Mouse (Mus musculus) forebrain, embryonic 13.5 days (tissue): ENCODE data around the gene BC005624. TPM values are rescaled to one million over a fixed set of nuclear protein-coding genes. Genes with fewer than 3 reads are reported as not detected.

Experiments used
- ATAC-seq: fragments of 200-750 bp; cut with Nextera tagmentation; 2 replicates; pipeline ENCODE4 v1.8.0; 2017
- H3K27ac ChIP-seq: fragments of 300-500 bp; sonication (generic); 2 replicates; pipeline ENCODE4 v1.5.1; 2015; ENCODE audit warnings: inconsistent platforms, mild to moderate bottlenecking, moderate library complexity
- H3K27me3 ChIP-seq: fragments of 300-500 bp; sonication (generic); 2 replicates; pipeline ENCODE4 v1.6.1; 2015; ENCODE audit warnings: mild to moderate bottlenecking, inconsistent platforms
- H3K36me3 ChIP-seq: fragments of 300-500 bp; sonication (generic); 2 replicates; pipeline ENCODE4 v1.6.1; 2015; ENCODE audit warnings: mild to moderate bottlenecking, inconsistent platforms; ENCODE audit not compliant: poor library complexity, severe bottlenecking
- H3K4me1 ChIP-seq: fragments of 300-500 bp; sonication (generic); 2 replicates; pipeline ENCODE4 v1.6.1; 2015; ENCODE audit warnings: inconsistent platforms
- H3K4me2 ChIP-seq: fragments of 300-500 bp; sonication (generic); 2 replicates; pipeline ENCODE4 v1.6.1; 2015; ENCODE audit warnings: inconsistent platforms, mild to moderate bottlenecking, moderate library complexity
- H3K4me3 ChIP-seq: fragments of 300-500 bp; sonication (generic); 2 replicates; pipeline ENCODE4 v1.5.1; 2015; ENCODE audit warnings: mild to moderate bottlenecking, inconsistent platforms
- H3K9ac ChIP-seq: fragments of 300-500 bp; sonication (generic); 2 replicates; pipeline ENCODE4 v1.6.1; 2015; ENCODE audit warnings: mild to moderate bottlenecking, inconsistent platforms
- H3K9me3 ChIP-seq: fragments of 300-500 bp; sonication (generic); replicated peaks from 2 replicates; pipeline ENCODE4 v1.6.1; 2016; ENCODE audit warnings: inconsistent platforms
- WGBS: fragments of 180-500 bp; shearing (Covaris S2); methylation state at CpG from one replicate; pipeline ENCODE4 v1.1.7; 2015; 5-methylcytosine and 5-hydroxymethylcytosine counted together
- polyA plus RNA-seq: library from polyadenylated mRNA; unstranded; fragments of >200 nt; fragmentation: Nextera tagmentation; extraction: Ambion mirVana; gene quantifications from 2 replicates; pipeline ENCODE4 v1.2.1, GENCODE M21; 2015

Gene BC005624
- polyA plus RNA-seq, 1 experiment from 2014 or later, result 75.7 TPM

DNA sequence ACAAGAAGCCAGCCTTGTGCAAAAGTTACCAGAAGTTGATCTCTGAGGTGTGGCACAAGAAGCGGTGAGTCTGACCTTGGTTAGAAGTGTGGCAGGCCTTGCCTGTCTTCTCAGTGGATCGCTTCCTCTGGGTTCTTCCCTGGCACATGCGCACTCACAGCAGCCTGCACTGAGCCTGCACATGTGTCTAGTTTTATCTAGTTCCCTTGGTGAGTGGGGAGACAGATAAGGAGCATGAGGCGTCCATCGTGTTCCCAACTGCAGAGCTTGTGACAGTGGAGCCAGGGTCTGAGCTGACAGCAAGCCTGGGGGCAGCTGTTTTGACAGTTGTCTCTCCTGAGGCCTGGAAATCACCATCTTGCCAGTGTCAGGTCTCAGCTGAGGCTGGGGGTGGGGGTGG is 24.4 kb upstream of the BC005624 start:
- no peak for ATAC-seq
- Histone ChIP-seq H3K4me3 (no peak overlapping the region), H3K9me3 (no peaks in the 10 kb centered on the region), H3K9ac (no peak overlapping the region), H3K27ac (no peak overlapping the region), H3K36me3 (peaks cover 80% of the 10 kb centered on the region), H3K4me2 (no peak overlapping the region), H3K4me1 (peaks cover 5% of the 10 kb centered on the region; the same call in 1 of the 2 replicates), H3K27me3 (no peaks in the 10 kb centered on the region)
- WGBS, result 93% methylated on average over 5 of the region's 5 CpGs

GRCm38 (mm10) chr2:31005453-31005852 is 23.5 kb upstream of the BC005624 start:
- no peak overlapping the region for H3K4me2 ChIP-seq
- no peaks in the 10 kb centered on the region for H3K27me3 ChIP-seq
- WGBS, result 76% methylated on average over 2 of the region's 2 CpGs
- ATAC-seq, result no peak
- H3K9ac ChIP-seq, result no peak overlapping the region
- no peaks in the 10 kb centered on the region for H3K9me3 ChIP-seq
- no peak overlapping the region for H3K4me3 ChIP-seq
- H3K27ac ChIP-seq, result no peak overlapping the region
- H3K36me3 ChIP-seq, result peaks cover 70% of the 10 kb centered on the region
- H3K4me1 ChIP-seq, result peaks cover 5% of the 10 kb centered on the region; the same call in 1 of the 2 replicates

DNA sequence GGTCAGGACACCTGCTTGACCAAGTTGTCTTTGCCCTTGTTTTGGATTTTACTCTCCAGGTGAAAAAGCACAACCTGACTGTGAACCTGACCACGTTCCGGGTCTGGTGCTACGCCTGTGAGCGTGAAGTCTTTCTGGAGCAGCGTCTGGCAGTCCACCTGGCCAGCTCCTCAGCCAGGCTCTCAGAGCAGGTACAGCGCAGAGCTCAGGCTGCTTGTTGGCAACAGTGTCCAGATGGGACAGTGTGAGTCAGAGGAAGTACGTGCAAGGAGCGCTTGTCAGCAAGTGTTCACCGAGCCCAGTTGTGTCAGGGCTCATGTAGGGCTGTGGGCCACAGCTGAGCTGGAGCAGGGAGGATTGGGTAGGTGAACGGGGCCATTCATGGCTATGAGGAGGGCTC is 20.9 kb upstream of the BC005624 start:
- 94% methylated on average over 10 of the region's 10 CpGs for WGBS
- no peak for ATAC-seq
- peaks cover 63% of the 10 kb centered on the region for H3K36me3 ChIP-seq

DNA sequence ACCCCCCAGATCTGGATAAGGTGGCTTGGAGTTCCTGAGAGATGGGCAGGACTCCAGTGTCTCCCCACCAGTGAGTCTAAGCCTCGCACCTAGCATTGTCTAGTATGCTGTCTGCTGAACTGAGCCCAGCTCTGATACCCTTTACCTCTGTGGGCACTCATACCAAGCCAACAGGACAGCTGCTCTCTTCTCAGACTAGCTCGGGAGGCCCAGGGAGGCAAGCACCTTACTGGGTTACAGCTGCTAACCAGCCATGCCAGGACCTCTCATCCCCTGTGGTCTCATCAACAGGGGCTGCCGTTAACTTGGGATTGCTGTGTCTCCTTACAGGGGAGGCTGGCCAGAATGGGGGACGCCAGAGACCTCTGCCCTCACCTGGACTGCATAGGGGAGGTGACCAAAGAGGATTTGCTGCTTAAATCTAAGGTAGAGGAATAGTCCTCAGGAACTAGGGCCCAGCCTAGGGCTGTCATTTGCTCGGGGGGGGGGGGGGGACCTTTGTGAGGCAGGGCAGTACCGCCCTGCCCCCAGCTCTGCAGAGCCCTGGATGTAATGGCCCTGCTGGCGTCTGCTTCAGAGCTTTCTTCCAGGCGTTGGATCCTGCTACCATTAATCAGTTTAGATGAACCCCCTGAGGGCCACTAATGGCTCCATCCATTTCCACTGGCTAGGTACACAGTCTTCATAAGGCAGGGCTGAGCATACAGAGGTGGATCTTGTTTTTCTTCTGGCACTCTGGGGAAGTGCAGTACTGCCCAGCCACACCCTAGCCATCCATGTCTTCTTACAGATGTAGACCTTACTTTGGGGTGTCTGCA is 16.7 kb upstream of the BC005624 start:
- no peak overlapping the region for H3K27ac ChIP-seq

More for the DNA sequence above, 20.9 kb upstream of the BC005624 start:
- Histone ChIP-seq H3K27ac (no peak overlapping the region), H3K4me1 (peaks cover 5% of the 10 kb centered on the region; the same call in 1 of the 2 replicates), H3K4me2 (no peak overlapping the region), H3K27me3 (no peaks in the 10 kb centered on the region), H3K9ac (no peak overlapping the region), H3K9me3 (no peaks in the 10 kb centered on the region), H3K4me3 (no peak overlapping the region)

DNA sequence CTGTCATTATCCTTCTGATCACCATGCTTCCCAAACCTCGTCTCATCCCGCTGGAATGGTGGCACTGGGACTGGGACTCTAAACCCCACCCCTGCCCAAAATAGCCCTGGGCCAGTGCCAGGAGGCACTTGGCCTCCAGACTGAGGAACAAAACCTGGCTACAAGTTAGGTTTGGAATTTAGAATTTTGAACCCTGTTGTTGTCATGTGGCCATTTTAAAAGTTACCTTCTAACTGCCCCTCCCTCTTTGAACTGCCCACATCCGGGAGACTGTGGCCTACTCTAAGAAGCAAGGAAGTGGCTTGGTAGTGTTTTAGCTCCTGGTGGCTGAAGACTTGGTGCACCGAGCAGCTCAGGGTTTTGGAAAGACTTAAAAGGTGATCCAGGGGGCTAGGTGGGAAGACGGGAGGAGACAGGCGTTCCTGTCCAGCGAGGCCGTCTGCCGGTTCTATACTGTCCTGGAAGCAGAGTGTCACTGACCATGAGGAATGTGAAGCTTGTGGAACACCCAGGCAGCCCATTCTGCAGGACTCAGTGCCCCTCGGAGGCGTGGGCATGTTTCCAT is 13.5 kb upstream of the BC005624 start:
- H3K36me3 ChIP-seq, result peaks cover 10% of the 10 kb centered on the region
- no peak for ATAC-seq
- no peaks in the 10 kb centered on the region for H3K9me3 ChIP-seq
- no peak overlapping the region for H3K27ac ChIP-seq
- H3K27me3 ChIP-seq, result no peaks in the 10 kb centered on the region
- no peaks in the 10 kb centered on the region for H3K4me1 ChIP-seq
- H3K4me3 ChIP-seq, result no peak overlapping the region
- no peak overlapping the region for H3K4me2 ChIP-seq
- 69% methylated on average over 11 of the region's 11 CpGs for WGBS
- no peak overlapping the region for H3K9ac ChIP-seq

More for the DNA sequence above, 16.7 kb upstream of the BC005624 start:
- H3K9me3 ChIP-seq, result no peaks in the 10 kb centered on the region
- ATAC-seq, result no peak
- H3K9ac ChIP-seq, result no peak overlapping the region
- peaks cover 30% of the 10 kb centered on the region for H3K36me3 ChIP-seq
- no peak overlapping the region for H3K4me2 ChIP-seq
- H3K4me3 ChIP-seq, result no peak overlapping the region
- H3K27me3 ChIP-seq, result no peaks in the 10 kb centered on the region
- WGBS, result 66% methylated on average over 8 of the region's 8 CpGs
- no peaks in the 10 kb centered on the region for H3K4me1 ChIP-seq

DNA sequence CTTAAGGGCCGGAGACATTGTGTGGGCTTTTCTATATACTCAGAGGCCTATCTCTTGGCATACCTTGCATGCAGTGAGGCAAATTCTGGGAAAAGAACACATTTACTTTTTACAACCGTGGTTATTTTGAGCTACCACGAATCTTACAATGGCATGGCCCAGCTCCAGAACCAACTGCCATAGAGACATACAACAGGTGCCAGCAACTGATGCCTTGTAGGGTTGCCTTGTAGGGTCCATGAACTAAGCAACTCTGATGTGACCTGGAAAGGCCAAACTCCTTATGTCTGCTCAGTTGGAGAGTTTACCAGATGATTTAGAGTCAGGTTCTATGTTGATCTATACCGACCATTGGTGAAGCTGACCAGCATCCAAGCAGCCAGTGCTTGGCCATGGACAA is 12.9 kb upstream of the BC005624 start:
- Histone ChIP-seq H3K27me3 (no peaks in the 10 kb centered on the region), H3K36me3 (peaks cover 7% of the 10 kb centered on the region), H3K27ac (no peak overlapping the region), H3K9ac (no peak overlapping the region), H3K9me3 (no peaks in the 10 kb centered on the region), H3K4me1 (no peaks in the 10 kb centered on the region), H3K4me3 (no peak overlapping the region), H3K4me2 (no peak overlapping the region)
- no peak for ATAC-seq
- 90% methylated on average over 4 of the region's 4 CpGs for WGBS

GRCm38 (mm10) chr2:30990221-30990620 is 8.2 kb upstream of the BC005624 start:
- no peak overlapping the region for H3K4me2 ChIP-seq
- 91% methylated on average over 9 of the region's 9 CpGs for WGBS
- 0 out of 2 replicates have a peak, but pooled peaks cover 3% of the 10 kb centered on the region for H3K36me3 ChIP-seq
- no peak overlapping the region for H3K9ac ChIP-seq
- H3K4me3 ChIP-seq, result no peak overlapping the region
- H3K27me3 ChIP-seq, result no peaks in the 10 kb centered on the region
- no peak overlapping the region for H3K27ac ChIP-seq
- no peaks in the 10 kb centered on the region for H3K9me3 ChIP-seq
- no peak for ATAC-seq
- peaks cover 3% of the 10 kb centered on the region for H3K4me1 ChIP-seq

GRCm38 (mm10) chr2:30985111-30986020 is 3.4 kb upstream of the BC005624 start:
- 0 out of 2 replicates have a peak, but pooled peaks cover 3% of the 10 kb centered on the region for H3K36me3 ChIP-seq
- ATAC-seq, result no peak
- WGBS, result 27% methylated on average over 17 of the region's 17 CpGs
- no peak overlapping the region for H3K4me3 ChIP-seq
- no peak overlapping the region for H3K27ac ChIP-seq
- H3K4me2 ChIP-seq, result no peak overlapping the region
- H3K27me3 ChIP-seq, result no peaks in the 10 kb centered on the region
- peaks cover 25% of the 10 kb centered on the region for H3K4me1 ChIP-seq
- H3K9ac ChIP-seq, result no peak overlapping the region
- no peaks in the 10 kb centered on the region for H3K9me3 ChIP-seq

- Histone ChIP-seq H3K36me3 (peaks cover 20% of the 10 kb centered on the region), H3K27ac (no peak overlapping the region), H3K9ac (peak overlapping the region; percentile 77; the same call in 1 of the 2 replicates), H3K4me3 (peak overlapping the region; percentile 83), H3K4me1 (peaks cover 25% of the 10 kb centered on the region), H3K4me2 (peak overlapping the region; percentile 80), H3K9me3 (no peaks in the 10 kb centered on the region), H3K27me3 (no peaks in the 10 kb centered on the region)
- no peak for ATAC-seq
- WGBS, result 48% methylated on average over 7 of the region's 7 CpGs
Measured at GRCm38 (mm10) chr2:30983024-30983423, 1.0 kb upstream of the BC005624 start.

GRCm38 (mm10) chr2:30967352-30968327 is 14.4 kb downstream of the BC005624 start, which contains the start of gene Tor1a:
Gene Tor1a, minus strand, starts transcription at chr2:30967933.
- Histone ChIP-seq H3K4me2 (peak within 1 kb of the TSS; percentile 98), H3K27me3 (no peaks in the 10 kb centered on the region), H3K4me3 (peak within 1 kb of the TSS; percentile 98), H3K9me3 (no peaks in the 10 kb centered on the region), H3K9ac (peak within 1 kb of the TSS; percentile 97), H3K27ac (peak within 1 kb of the TSS; percentile 61), H3K4me1 (peaks cover 28% of the 10 kb centered on the region), H3K36me3 (peaks cover 47% of the 10 kb centered on the region)
- peak; percentile 96 for ATAC-seq
- WGBS, result 2% methylated on average over 59 of the region's 59 CpGs

DNA sequence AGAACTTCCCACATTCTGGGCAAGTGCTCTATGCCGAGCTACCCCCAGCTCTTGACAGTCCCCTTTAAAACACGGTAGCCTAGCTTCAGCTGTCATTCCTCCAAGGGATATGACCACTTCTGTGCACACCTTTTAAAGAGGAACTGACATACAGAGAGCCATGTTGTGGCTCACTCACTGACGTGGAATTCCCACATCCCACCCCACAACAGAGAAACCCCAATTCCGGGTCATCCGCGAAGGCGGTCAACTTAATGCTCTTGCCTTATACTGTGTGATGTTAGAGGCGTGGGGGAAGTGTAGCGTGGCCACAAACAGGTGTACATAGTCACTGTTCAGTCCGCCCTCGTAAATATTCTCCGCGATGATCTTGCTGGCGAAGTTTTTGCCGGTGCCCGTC is 15.2 kb downstream of the BC005624 start:
- H3K4me1 ChIP-seq, result peaks cover 28% of the 10 kb centered on the region
- peaks cover 50% of the 10 kb centered on the region for H3K36me3 ChIP-seq
- no peak for ATAC-seq
- H3K4me3 ChIP-seq, result peak overlapping the region; percentile 98
- peak overlapping the region; percentile 97 for H3K9ac ChIP-seq
- 22% methylated on average over 16 of the region's 16 CpGs for WGBS
- H3K27me3 ChIP-seq, result no peaks in the 10 kb centered on the region
- H3K9me3 ChIP-seq, result no peaks in the 10 kb centered on the region
- H3K27ac ChIP-seq, result no peak overlapping the region
- H3K4me2 ChIP-seq, result peak overlapping the region; percentile 98
